Mouse (Mus musculus) heart, adult 9 months (tissue): ENCODE data around the gene Sec62.
A peak's percentile ranks its signal among the peaks of the same experiment; 100 is the strongest.

ENCODE experiments used
- DNase-seq, 2 experiments: peaks; one replicate each; pipeline ENCODE4 v3.0.0; 2022; ENCODE audit warnings: low spot score in 2 of 2

Gene Sec62

GRCm38 (mm10) chr3:30792737-30793402 is at the start of gene Sec62:
Gene Sec62, plus strand, starts transcription at chr3:30792875.
- peak; percentile 93 to 94 for DNase-seq

GRCm38 (mm10) chr3:30742891-30743290 is 49.8 kb upstream of the Sec62 start:
- DNase-seq, result no peak

- no peak for DNase-seq
These were observed 46.7 kb upstream of the Sec62 start, which contains the start of gene Samd7 for GRCm38 (mm10) chr3:30746006-30746405. Gene Samd7, plus strand, starts transcription at chr3:30746293.

GRCm38 (mm10) chr3:30748316-30748715 is 44.4 kb upstream of the Sec62 start:
- no peak for DNase-seq

- no peak for DNase-seq
These were observed 38.0 kb upstream of the Sec62 start for GRCm38 (mm10) chr3:30754696-30755095.

GRCm38 (mm10) chr3:30764877-30765276 is 27.8 kb upstream of the Sec62 start:
- no peak for DNase-seq

GRCm38 (mm10) chr3:30765311-30766027 is 27.2 kb upstream of the Sec62 start:
- DNase-seq, result no peak

- peak in 1 of 2 experiments; percentile 2 for DNase-seq
These were observed 26.5 kb upstream of the Sec62 start for GRCm38 (mm10) chr3:30766177-30766576.

GRCm38 (mm10) chr3:30767271-30767670 is 25.4 kb upstream of the Sec62 start:
- no peak for DNase-seq

GRCm38 (mm10) chr3:30769755-30770515 is 22.7 kb upstream of the Sec62 start:
- DNase-seq, result no peak

- no peak for DNase-seq
These were observed 21.1 kb upstream of the Sec62 start for GRCm38 (mm10) chr3:30771560-30771959.

- DNase-seq, result no peak
These were observed 20.0 kb upstream of the Sec62 start for GRCm38 (mm10) chr3:30772631-30773030.

GRCm38 (mm10) chr3:30774677-30775076 is 18.0 kb upstream of the Sec62 start:
- no peak for DNase-seq

GRCm38 (mm10) chr3:30777984-30778383 is 14.7 kb upstream of the Sec62 start:
- DNase-seq, result no peak

GRCm38 (mm10) chr3:30788531-30788930 is 4.1 kb upstream of the Sec62 start:
- DNase-seq, result peak; percentile 12 to 13

- peak; percentile 29 to 33 for DNase-seq
These were observed 937 bp downstream of the Sec62 start for GRCm38 (mm10) chr3:30793403-30794221.

- no peak for DNase-seq
These were observed 9.5 kb downstream of the Sec62 start for GRCm38 (mm10) chr3:30802171-30802570.

- DNase-seq, result peak; percentile 60 to 79
These were observed 20.2 kb downstream of the Sec62 start for GRCm38 (mm10) chr3:30812881-30813280.

- DNase-seq, result no peak
These were observed 26.0 kb downstream of the Sec62 start for GRCm38 (mm10) chr3:30818630-30819125.

GRCm38 (mm10) chr3:30822163-30822562 is 29.5 kb downstream of the Sec62 start:
- no peak for DNase-seq

GRCm38 (mm10) chr3:30826069-30826468 is 33.4 kb downstream of the Sec62 start:
- DNase-seq, result no peak
